Mouse (Mus musculus): Measurements from ENCODE around the gene Iqcd. TPM values are rescaled to one million over a fixed set of nuclear protein-coding genes. Genes with fewer than 3 reads are reported as not detected.

Iqcd gene
- polyA plus RNA-seq, 1 experiment from 2014 or later: 0.60 TPM

- Histone ChIP-seq H3K4me1 (peaks cover 2% of the 10 kb centered on the region; the same call in 1 of the 2 replicates), H3K27me3 (no peaks in the 10 kb centered on the region), H3K27ac (replicated peaks) (no peak overlapping the region), H3K9ac (replicated peaks) (no peak overlapping the region), H3K9me3 (no peaks in the 10 kb centered on the region), H3K4me2 (replicated peaks) (no peak overlapping the region), H3K36me3 (peaks cover 99% of the 10 kb centered on the region), H3K4me3 (no peak overlapping the region)
- no peak for ATAC-seq (ENCODE audit: low FRiP score, low read depth)
- 79% methylated on average over 5 of the region's 5 CpGs for WGBS
Measured at GRCm38 (mm10) chr5:120622198-120622851, 33.5 kb downstream of the Iqcd start.

GRCm38 (mm10) chr5:120624427-120624826 lies 35.6 kb downstream of the Iqcd start:
- Histone ChIP-seq H3K27ac (replicated peaks) (no peak overlapping the region), H3K4me2 (replicated peaks) (no peak overlapping the region), H3K27me3 (peaks cover 2% of the 10 kb centered on the region; the same call in 1 of the 2 replicates), H3K4me1 (peaks cover 12% of the 10 kb centered on the region), H3K36me3 (peaks cover 88% of the 10 kb centered on the region), H3K9me3 (no peaks in the 10 kb centered on the region), H3K4me3 (no peak overlapping the region), H3K9ac (replicated peaks) (no peak overlapping the region)
- WGBS: 97% methylated on average over 10 of the region's 10 CpGs
- no peak for ATAC-seq (ENCODE audit: low FRiP score, low read depth)

- H3K4me3 ChIP-seq: no peak overlapping the region
- H3K4me2 ChIP-seq (replicated peaks): no peak overlapping the region
- peaks cover 15% of the 10 kb centered on the region for H3K27me3 ChIP-seq
- no peak overlapping the region for H3K27ac ChIP-seq (replicated peaks)
- H3K36me3 ChIP-seq: peaks cover 69% of the 10 kb centered on the region
- no peak for ATAC-seq (ENCODE audit: low FRiP score, low read depth)
- H3K9me3 ChIP-seq: no peaks in the 10 kb centered on the region
- no peak overlapping the region for H3K9ac ChIP-seq (replicated peaks)
- WGBS: 27% methylated on average over 17 of the region's 19 CpGs
- peaks cover 12% of the 10 kb centered on the region for H3K4me1 ChIP-seq
Measured at GRCm38 (mm10) chr5:120626399-120626798, 37.6 kb downstream of the Iqcd start.

GRCm38 (mm10) chr5:120627515-120628300 lies 38.9 kb downstream of the Iqcd start:
- no peaks in the 10 kb centered on the region for H3K9me3 ChIP-seq
- no peak overlapping the region for H3K4me3 ChIP-seq
- no peak overlapping the region for H3K27ac ChIP-seq (replicated peaks)
- H3K36me3 ChIP-seq: peaks cover 56% of the 10 kb centered on the region
- peaks cover 10% of the 10 kb centered on the region for H3K4me1 ChIP-seq
- whole genome bisulfite sequencing: 82% methylated on average over 15 of the region's 15 CpGs
- H3K27me3 ChIP-seq: peaks cover 26% of the 10 kb centered on the region
- H3K4me2 ChIP-seq (replicated peaks): no peak overlapping the region
- 0 out of 2 replicates have a peak overlapping the region, but pooled peaks have one; percentile 11 for H3K9ac ChIP-seq (replicated peaks)
- peak; percentile 35; the same call in 1 of the 2 replicates for ATAC-seq (ENCODE audit: low FRiP score, low read depth)

- H3K4me2 ChIP-seq (replicated peaks): no peak overlapping the region
- WGBS: 85% methylated on average over 7 of the region's 7 CpGs
- peaks cover 10% of the 10 kb centered on the region; the same call in 1 of the 2 replicates for H3K4me1 ChIP-seq
- no peaks in the 10 kb centered on the region for H3K9me3 ChIP-seq
- peaks cover 30% of the 10 kb centered on the region for H3K27me3 ChIP-seq
- no peak overlapping the region for H3K4me3 ChIP-seq
- H3K36me3 ChIP-seq: peaks cover 46% of the 10 kb centered on the region
- ATAC-seq (ENCODE audit: low FRiP score, low read depth): no peak
- H3K9ac ChIP-seq (replicated peaks): no peak overlapping the region
- no peak overlapping the region for H3K27ac ChIP-seq (replicated peaks)
Measured at GRCm38 (mm10) chr5:120628624-120629023, 39.8 kb downstream of the Iqcd start.

- no peaks in the 10 kb centered on the region for H3K9me3 ChIP-seq
- H3K27ac ChIP-seq (replicated peaks): no peak overlapping the region
- H3K4me1 ChIP-seq: peaks cover 14% of the 10 kb centered on the region; the same call in 1 of the 2 replicates
- 11% methylated on average over 29 of the region's 29 CpGs for WGBS
- H3K9ac ChIP-seq (replicated peaks): no peak overlapping the region
- ATAC-seq (ENCODE audit: low FRiP score, low read depth): no peak
- peaks cover 21% of the 10 kb centered on the region for H3K36me3 ChIP-seq
- H3K4me3 ChIP-seq: no peak overlapping the region
- H3K4me2 ChIP-seq (replicated peaks): peak overlapping the region; percentile 14
- peaks cover 30% of the 10 kb centered on the region for H3K27me3 ChIP-seq
Measured at GRCm38 (mm10) chr5:120631128-120631527, 42.3 kb downstream of the Iqcd start.

GRCm38 (mm10) chr5:120631892-120632291 lies 43.1 kb downstream of the Iqcd start:
- 88% methylated on average over 5 of the region's 5 CpGs for WGBS
- H3K9ac ChIP-seq (replicated peaks): no peak overlapping the region
- H3K4me2 ChIP-seq (replicated peaks): no peak overlapping the region
- H3K9me3 ChIP-seq: no peaks in the 10 kb centered on the region
- no peak overlapping the region for H3K27ac ChIP-seq (replicated peaks)
- peaks cover 14% of the 10 kb centered on the region; the same call in 1 of the 2 replicates for H3K4me1 ChIP-seq
- peaks cover 14% of the 10 kb centered on the region for H3K36me3 ChIP-seq
- H3K27me3 ChIP-seq: peaks cover 30% of the 10 kb centered on the region
- no peak for ATAC-seq (ENCODE audit: low FRiP score, low read depth)
- no peak overlapping the region for H3K4me3 ChIP-seq

- H3K9me3 ChIP-seq: no peaks in the 10 kb centered on the region
- no peak within 1 kb of the TSS for H3K4me2 ChIP-seq (replicated peaks)
- no peaks in the 10 kb centered on the region for H3K36me3 ChIP-seq
- 62% methylated on average over 9 of the region's 9 CpGs for WGBS
- H3K9ac ChIP-seq (replicated peaks): no peak within 1 kb of the TSS
- no peak within 1 kb of the TSS for H3K4me3 ChIP-seq
- H3K4me1 ChIP-seq: 0 out of 2 replicates have a peak, but pooled peaks cover 5% of the 10 kb centered on the region
- peaks cover 30% of the 10 kb centered on the region for H3K27me3 ChIP-seq
- no peak within 1 kb of the TSS for H3K27ac ChIP-seq (replicated peaks)
- ATAC-seq (ENCODE audit: low FRiP score, low read depth): no peak
Measured at GRCm38 (mm10) chr5:120634131-120634530, 45.3 kb downstream of the Iqcd start, which contains the start of gene Cfap73. TSS of gene Cfap73 (minus strand) at chr5:120634235.

GRCm38 (mm10) chr5:120634860-120635259 lies 46.0 kb downstream of the Iqcd start:
- H3K27me3 ChIP-seq: peaks cover 24% of the 10 kb centered on the region
- H3K9me3 ChIP-seq: no peaks in the 10 kb centered on the region
- ATAC-seq (ENCODE audit: low FRiP score, low read depth): no peak
- H3K4me2 ChIP-seq (replicated peaks): no peak overlapping the region
- 59% methylated on average over 5 of the region's 5 CpGs for WGBS
- 0 out of 2 replicates have a peak, but pooled peaks cover 5% of the 10 kb centered on the region for H3K4me1 ChIP-seq
- H3K9ac ChIP-seq (replicated peaks): no peak overlapping the region
- H3K36me3 ChIP-seq: no peaks in the 10 kb centered on the region
- no peak overlapping the region for H3K4me3 ChIP-seq
- H3K27ac ChIP-seq (replicated peaks): no peak overlapping the region

GRCm38 (mm10) chr5:120635633-120636032 lies 46.8 kb downstream of the Iqcd start:
- ATAC-seq (ENCODE audit: low FRiP score, low read depth): no peak
- Histone ChIP-seq H3K36me3 (no peaks in the 10 kb centered on the region), H3K4me1 (0 out of 2 replicates have a peak, but pooled peaks cover 5% of the 10 kb centered on the region), H3K9me3 (no peaks in the 10 kb centered on the region), H3K4me2 (replicated peaks) (no peak overlapping the region), H3K9ac (replicated peaks) (no peak overlapping the region), H3K27me3 (peaks cover 16% of the 10 kb centered on the region), H3K4me3 (no peak overlapping the region), H3K27ac (replicated peaks) (no peak overlapping the region)
- 92% methylated on average over 5 of the region's 5 CpGs for WGBS

GRCm38 (mm10) chr5:120640094-120640493 lies 51.3 kb downstream of the Iqcd start:
- WGBS: 90% methylated on average over 7 of the region's 7 CpGs
- no peak overlapping the region for H3K4me3 ChIP-seq
- no peak for ATAC-seq (ENCODE audit: low FRiP score, low read depth)
- H3K27ac ChIP-seq (replicated peaks): no peak overlapping the region
- 0 out of 2 replicates have a peak, but pooled peaks cover 7% of the 10 kb centered on the region for H3K27me3 ChIP-seq
- no peaks in the 10 kb centered on the region for H3K9me3 ChIP-seq
- no peak overlapping the region for H3K9ac ChIP-seq (replicated peaks)
- no peak overlapping the region for H3K4me2 ChIP-seq (replicated peaks)
- H3K36me3 ChIP-seq: no peaks in the 10 kb centered on the region
- no peaks in the 10 kb centered on the region for H3K4me1 ChIP-seq
